Mouse (Mus musculus): ENCODE data around the gene Etnk2. TPM values are rescaled to one million over a fixed set of nuclear protein-coding genes. Genes with fewer than 3 reads are reported as not detected.

The Etnk2 gene
- polyA plus RNA-seq, 1 experiment from 2014 or later, result 1.3 TPM

DNA sequence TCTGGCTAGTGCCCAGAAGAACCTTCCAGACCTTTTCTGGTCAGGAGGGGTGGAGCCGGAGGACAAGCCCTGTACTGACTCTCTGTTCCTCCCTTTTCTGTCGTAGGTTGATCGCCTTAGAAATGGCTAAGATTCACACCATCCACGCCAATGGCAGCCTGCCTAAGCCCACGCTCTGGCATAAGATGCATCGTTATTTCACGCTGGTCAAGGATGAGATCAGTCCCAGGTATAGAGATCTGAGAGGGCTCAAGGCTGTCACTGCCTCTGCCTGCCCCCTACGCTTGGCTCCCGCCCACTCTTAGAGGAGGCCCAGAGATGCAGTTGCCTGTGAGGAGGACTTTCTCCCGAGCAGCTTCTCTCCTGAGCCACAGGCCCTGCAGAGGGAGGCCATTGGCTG, 5.3 kb downstream of the Etnk2 start:
- DNase-seq (ENCODE audit: low spot score) (no peak), ATAC-seq (ENCODE audit: insufficient number of reproducible peaks, low FRiP score, low TSS enrichment, low read depth) (no peak)
- H3K9me3 ChIP-seq (ENCODE audit: control insufficient read depth, low read length), result no peaks in the 10 kb centered on the region
- H3K27me3 ChIP-seq (ENCODE audit: control insufficient read depth, insufficient read depth, low read length), result peaks cover 16% of the 10 kb centered on the region
- H3K4me2 ChIP-seq (ENCODE audit: low read depth, severe bottlenecking), result no peak overlapping the region
- H3K4me3 ChIP-seq (ENCODE audit: low read depth, low read length), result no peak overlapping the region
- no peak overlapping the region for H3K27ac ChIP-seq (replicated peaks; ENCODE audit: low read depth, low read length)
- no peak overlapping the region for H3K9ac ChIP-seq (ENCODE audit: low read length)
- WGBS, result 50% methylated on average over 10 of the region's 10 CpGs
- H3K36me3 ChIP-seq (ENCODE audit: control insufficient read depth, insufficient read depth, low read length), result no peaks in the 10 kb centered on the region
- peaks cover 19% of the 10 kb centered on the region for H3K4me1 ChIP-seq (ENCODE audit: control insufficient read depth, insufficient read depth, low read length)

DNA sequence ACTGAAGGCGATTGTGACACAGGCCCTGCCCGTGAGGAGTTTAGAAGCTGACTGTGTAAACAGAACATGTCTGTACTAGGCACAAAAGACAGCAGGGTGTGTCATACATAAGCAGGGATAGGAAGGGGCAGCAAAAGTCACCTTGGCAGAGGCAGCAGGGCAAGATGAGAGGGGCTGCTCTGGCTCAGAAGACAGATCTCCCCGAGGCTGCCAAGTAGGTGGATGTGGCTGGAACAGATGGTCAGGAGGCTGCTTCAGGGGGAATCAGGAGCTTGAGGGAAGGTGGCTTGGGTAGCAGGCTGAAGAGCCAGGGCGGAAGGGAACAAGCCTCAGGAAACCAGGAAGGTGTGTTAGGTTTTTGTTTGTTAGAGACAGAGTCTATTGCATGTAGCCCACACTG, 7.0 kb downstream of the Etnk2 start:
- Histone ChIP-seq H3K4me1 (ENCODE audit: control insufficient read depth, insufficient read depth, low read length) (peaks cover 16% of the 10 kb centered on the region), H3K36me3 (ENCODE audit: control insufficient read depth, insufficient read depth, low read length) (no peaks in the 10 kb centered on the region), H3K27me3 (ENCODE audit: control insufficient read depth, insufficient read depth, low read length) (peaks cover 2% of the 10 kb centered on the region; the same call in 1 of the 2 replicates), H3K9me3 (ENCODE audit: control insufficient read depth, low read length) (no peaks in the 10 kb centered on the region), H3K9ac (ENCODE audit: low read length) (no peak overlapping the region), H3K4me3 (ENCODE audit: low read depth, low read length) (no peak overlapping the region), H3K27ac (replicated peaks; ENCODE audit: low read depth, low read length) (no peak overlapping the region), H3K4me2 (ENCODE audit: low read depth, severe bottlenecking) (no peak overlapping the region)
- DNase-seq (ENCODE audit: low spot score), result no peak
- ATAC-seq (ENCODE audit: insufficient number of reproducible peaks, low FRiP score, low TSS enrichment, low read depth), result no peak
- 75% methylated on average over 4 of the region's 4 CpGs for WGBS

DNA sequence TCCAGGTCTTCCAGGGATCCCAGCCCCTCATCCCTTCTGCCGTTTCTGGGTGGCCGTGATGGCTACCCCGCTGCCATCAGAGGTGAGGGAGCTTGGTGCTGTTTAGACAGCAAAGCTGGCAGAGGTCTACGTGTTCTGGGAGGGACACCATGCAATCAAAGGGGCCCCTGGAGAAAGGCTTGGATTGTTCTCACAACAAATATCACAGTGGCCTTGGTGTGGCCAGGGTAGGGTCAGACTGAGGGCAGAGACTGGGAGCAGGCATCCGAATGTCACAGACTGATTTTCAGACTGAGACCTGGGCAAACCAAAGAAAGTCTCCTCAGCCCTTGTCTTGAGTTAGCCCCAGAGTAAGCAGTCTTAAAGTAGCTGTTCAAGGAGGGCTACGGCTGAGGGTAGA, 8.1 kb downstream of the Etnk2 start:
- Histone ChIP-seq H3K9ac (ENCODE audit: low read length) (no peak overlapping the region), H3K4me2 (ENCODE audit: low read depth, severe bottlenecking) (no peak overlapping the region), H3K4me1 (ENCODE audit: control insufficient read depth, insufficient read depth, low read length) (peaks cover 16% of the 10 kb centered on the region), H3K36me3 (ENCODE audit: control insufficient read depth, insufficient read depth, low read length) (no peaks in the 10 kb centered on the region), H3K4me3 (ENCODE audit: low read depth, low read length) (no peak overlapping the region), H3K27me3 (ENCODE audit: control insufficient read depth, insufficient read depth, low read length) (no peaks in the 10 kb centered on the region), H3K9me3 (ENCODE audit: control insufficient read depth, low read length) (no peaks in the 10 kb centered on the region), H3K27ac (replicated peaks; ENCODE audit: low read depth, low read length) (no peak overlapping the region)
- DNase-seq (ENCODE audit: low spot score) (no peak), ATAC-seq (ENCODE audit: insufficient number of reproducible peaks, low FRiP score, low TSS enrichment, low read depth) (no peak)
- 82% methylated on average over 6 of the region's 6 CpGs for WGBS

DNA sequence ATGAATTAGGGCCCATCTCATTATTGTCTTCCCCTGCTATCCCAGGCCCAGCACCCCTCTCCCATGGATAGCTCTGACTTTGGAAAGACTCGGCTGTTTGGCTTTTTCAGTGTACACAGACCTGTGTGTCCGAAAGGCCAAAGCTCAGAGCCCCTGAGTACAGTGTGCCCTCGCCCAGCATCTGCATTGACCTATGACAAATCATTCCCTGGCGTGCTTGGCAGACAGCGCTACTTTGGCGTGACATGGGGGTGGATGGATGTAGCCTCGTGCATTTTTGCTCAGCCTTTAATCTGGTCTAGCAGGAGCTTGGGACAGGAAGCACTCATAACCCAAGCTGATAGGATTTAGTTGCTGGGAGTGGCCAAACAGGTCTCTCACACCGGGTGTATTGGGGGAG, 8.7 kb downstream of the Etnk2 start:
- Histone ChIP-seq H3K27me3 (ENCODE audit: control insufficient read depth, insufficient read depth, low read length) (no peaks in the 10 kb centered on the region), H3K27ac (replicated peaks; ENCODE audit: low read depth, low read length) (no peak overlapping the region), H3K4me1 (ENCODE audit: control insufficient read depth, insufficient read depth, low read length) (peaks cover 11% of the 10 kb centered on the region), H3K4me3 (ENCODE audit: low read depth, low read length) (no peak overlapping the region), H3K9me3 (ENCODE audit: control insufficient read depth, low read length) (no peaks in the 10 kb centered on the region), H3K9ac (ENCODE audit: low read length) (no peak overlapping the region), H3K36me3 (ENCODE audit: control insufficient read depth, insufficient read depth, low read length) (no peaks in the 10 kb centered on the region), H3K4me2 (ENCODE audit: low read depth, severe bottlenecking) (no peak overlapping the region)
- DNase-seq (ENCODE audit: low spot score), result no peak
- no peak for ATAC-seq (ENCODE audit: insufficient number of reproducible peaks, low FRiP score, low TSS enrichment, low read depth)
- WGBS, result 68% methylated on average over 8 of the region's 8 CpGs

DNA sequence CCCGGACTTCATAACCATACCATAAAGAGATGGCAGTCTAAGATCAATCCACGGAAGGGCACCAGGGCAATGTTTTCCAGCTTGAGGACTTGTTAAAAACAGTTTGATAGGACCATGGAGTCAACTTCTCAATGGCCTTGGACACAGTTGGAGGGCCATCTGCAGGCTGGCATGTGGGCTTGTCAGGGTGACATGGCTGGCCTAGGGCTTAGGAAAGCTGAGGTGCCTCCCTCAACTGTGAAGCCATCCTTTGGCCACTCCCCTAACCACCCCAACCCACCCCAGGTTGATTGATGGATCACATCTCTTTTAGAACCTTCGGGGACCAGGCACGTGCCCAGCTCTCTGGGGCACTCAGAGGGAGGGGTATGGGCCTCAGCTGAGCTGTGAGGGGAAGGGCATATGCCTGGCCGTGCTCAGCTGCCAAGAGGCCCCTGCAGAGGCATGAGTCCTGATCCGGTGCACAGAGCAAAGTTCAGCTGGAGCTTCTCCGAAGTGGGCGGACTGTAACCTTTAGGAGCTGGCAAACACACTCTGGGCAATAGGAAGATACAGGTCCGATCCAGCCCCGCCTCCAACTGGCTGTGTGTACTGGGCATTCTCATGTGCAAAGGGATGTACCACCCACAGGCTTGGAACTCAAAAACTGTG, 12.4 kb downstream of the Etnk2 start:
- no peak for ATAC-seq (ENCODE audit: insufficient number of reproducible peaks, low FRiP score, low TSS enrichment, low read depth)
- Histone ChIP-seq H3K27me3 (ENCODE audit: control insufficient read depth, insufficient read depth, low read length) (no peaks in the 10 kb centered on the region), H3K27ac (replicated peaks; ENCODE audit: low read depth, low read length) (no peak overlapping the region), H3K36me3 (ENCODE audit: control insufficient read depth, insufficient read depth, low read length) (no peaks in the 10 kb centered on the region), H3K4me2 (ENCODE audit: low read depth, severe bottlenecking) (no peak overlapping the region), H3K9me3 (ENCODE audit: control insufficient read depth, low read length) (no peaks in the 10 kb centered on the region), H3K4me1 (ENCODE audit: control insufficient read depth, insufficient read depth, low read length) (no peaks in the 10 kb centered on the region), H3K4me3 (ENCODE audit: low read depth, low read length) (no peak overlapping the region), H3K9ac (ENCODE audit: low read length) (no peak overlapping the region)
- WGBS, result 65% methylated on average over 10 of the region's 10 CpGs
- DNase-seq (ENCODE audit: low spot score), result no peak

DNA sequence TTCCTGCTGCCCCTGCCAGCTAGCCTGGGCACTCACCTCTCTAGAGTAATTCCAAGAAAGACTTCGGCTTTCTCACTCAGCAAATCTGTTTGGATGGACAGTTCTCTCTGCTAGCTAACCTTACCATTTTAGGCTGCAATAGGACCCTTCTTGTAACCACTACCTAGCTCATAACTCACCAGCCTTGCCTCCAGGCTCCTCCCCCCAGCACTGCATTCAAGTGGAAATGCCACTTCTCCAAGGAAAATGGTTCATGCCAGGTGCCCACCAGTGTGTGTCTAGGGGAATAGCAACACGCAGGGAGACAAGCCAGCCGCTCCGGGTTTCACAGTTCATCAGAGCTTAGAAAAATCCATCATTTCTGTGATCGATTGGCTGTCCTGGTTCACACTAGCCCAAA, 14.2 kb downstream of the Etnk2 start:
- no peaks in the 10 kb centered on the region for H3K36me3 ChIP-seq (ENCODE audit: control insufficient read depth, insufficient read depth, low read length)
- WGBS, result 94% methylated on average over 5 of the region's 5 CpGs

DNA sequence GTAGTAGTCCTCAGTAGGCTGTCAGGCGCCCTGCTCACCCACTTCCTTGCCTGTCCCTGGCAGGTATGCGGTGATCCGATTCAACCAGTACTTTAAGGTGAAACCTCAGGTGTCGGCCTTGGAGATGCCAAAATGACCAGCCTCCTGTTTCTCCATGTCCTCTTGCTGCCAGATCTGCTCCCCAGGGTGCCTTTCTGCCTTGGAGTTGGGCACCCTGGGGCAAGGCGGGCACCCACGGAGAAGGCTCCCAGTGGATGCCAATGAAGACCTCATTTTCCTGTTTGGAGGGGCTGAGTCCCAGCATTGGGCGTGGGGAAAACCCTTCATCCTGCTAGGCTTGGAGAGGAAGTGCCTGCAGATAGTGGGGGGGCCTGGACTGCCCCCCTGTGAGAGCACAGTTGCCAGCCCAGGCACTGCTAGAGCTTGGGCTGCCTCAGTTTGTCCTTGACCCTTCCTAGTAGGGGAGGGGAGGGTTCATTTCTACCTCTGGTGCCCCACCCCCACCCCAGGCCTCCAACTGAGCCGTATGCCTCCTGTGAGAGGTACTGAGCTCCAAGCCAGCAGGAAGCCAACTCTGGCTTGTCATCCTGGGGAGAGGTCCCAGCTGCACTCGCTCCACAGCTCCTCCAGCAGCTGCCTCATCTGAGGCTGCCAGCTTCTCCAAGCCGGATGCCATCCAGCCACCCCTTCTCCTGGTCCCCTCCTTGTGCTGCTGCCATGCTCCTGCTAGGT, 16.0 kb downstream of the Etnk2 start:
- ATAC-seq (ENCODE audit: insufficient number of reproducible peaks, low FRiP score, low TSS enrichment, low read depth) (no peak), DNase-seq (ENCODE audit: low spot score) (no peak)
- H3K9ac ChIP-seq (ENCODE audit: low read length), result no peak overlapping the region
- H3K27me3 ChIP-seq (ENCODE audit: control insufficient read depth, insufficient read depth, low read length), result no peaks in the 10 kb centered on the region
- no peak overlapping the region for H3K27ac ChIP-seq (replicated peaks; ENCODE audit: low read depth, low read length)
- H3K36me3 ChIP-seq (ENCODE audit: control insufficient read depth, insufficient read depth, low read length), result peaks cover 4% of the 10 kb centered on the region; the same call in 1 of the 2 replicates
- H3K4me1 ChIP-seq (ENCODE audit: control insufficient read depth, insufficient read depth, low read length), result no peaks in the 10 kb centered on the region
- no peak overlapping the region for H3K4me3 ChIP-seq (ENCODE audit: low read depth, low read length)
- WGBS, result 67% methylated on average over 10 of the region's 10 CpGs
- no peaks in the 10 kb centered on the region for H3K9me3 ChIP-seq (ENCODE audit: control insufficient read depth, low read length)
- no peak overlapping the region for H3K4me2 ChIP-seq (ENCODE audit: low read depth, severe bottlenecking)

More for the DNA sequence above, 14.2 kb downstream of the Etnk2 start:
- Histone ChIP-seq H3K4me2 (ENCODE audit: low read depth, severe bottlenecking) (no peak overlapping the region), H3K4me3 (ENCODE audit: low read depth, low read length) (no peak overlapping the region), H3K27me3 (ENCODE audit: control insufficient read depth, insufficient read depth, low read length) (no peaks in the 10 kb centered on the region), H3K9me3 (ENCODE audit: control insufficient read depth, low read length) (no peaks in the 10 kb centered on the region), H3K4me1 (ENCODE audit: control insufficient read depth, insufficient read depth, low read length) (no peaks in the 10 kb centered on the region), H3K27ac (replicated peaks; ENCODE audit: low read depth, low read length) (no peak overlapping the region), H3K9ac (ENCODE audit: low read length) (no peak overlapping the region)
- DNase-seq (ENCODE audit: low spot score) (no peak), ATAC-seq (ENCODE audit: insufficient number of reproducible peaks, low FRiP score, low TSS enrichment, low read depth) (no peak)

DNA sequence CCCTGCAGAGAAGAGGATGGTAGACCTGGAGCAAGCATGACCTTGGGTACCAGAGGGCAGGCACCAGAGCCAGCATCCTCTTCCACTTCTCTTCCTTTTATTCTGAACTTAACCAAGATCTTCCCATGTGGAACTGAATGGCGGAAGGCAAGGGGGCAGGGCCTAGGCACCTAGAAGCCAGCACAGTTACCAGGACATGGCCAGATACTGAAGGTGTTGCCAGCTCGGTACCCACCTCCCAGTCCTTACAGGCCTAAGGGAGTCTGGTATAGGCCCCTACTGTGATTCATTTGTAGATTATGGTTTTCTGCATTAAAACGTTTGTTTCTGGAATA, 16.6 kb downstream of the Etnk2 start:
- Histone ChIP-seq H3K9ac (ENCODE audit: low read length) (no peak overlapping the region), H3K27ac (replicated peaks; ENCODE audit: low read depth, low read length) (no peak overlapping the region), H3K9me3 (ENCODE audit: control insufficient read depth, low read length) (no peaks in the 10 kb centered on the region), H3K4me2 (ENCODE audit: low read depth, severe bottlenecking) (no peak overlapping the region), H3K36me3 (ENCODE audit: control insufficient read depth, insufficient read depth, low read length) (peaks cover 4% of the 10 kb centered on the region; the same call in 1 of the 2 replicates), H3K4me1 (ENCODE audit: control insufficient read depth, insufficient read depth, low read length) (no peaks in the 10 kb centered on the region), H3K4me3 (ENCODE audit: low read depth, low read length) (no peak overlapping the region), H3K27me3 (ENCODE audit: control insufficient read depth, insufficient read depth, low read length) (no peaks in the 10 kb centered on the region)
- DNase-seq (ENCODE audit: low spot score) (no peak), ATAC-seq (ENCODE audit: insufficient number of reproducible peaks, low FRiP score, low TSS enrichment, low read depth) (no peak)
- 83% methylated on average over 3 of the region's 3 CpGs for WGBS

Data from limb, embryonic 11.5 days (tissue).